Mouse (Mus musculus): ENCODE data around the gene Mrps23.

Mrps23 gene

DNA sequence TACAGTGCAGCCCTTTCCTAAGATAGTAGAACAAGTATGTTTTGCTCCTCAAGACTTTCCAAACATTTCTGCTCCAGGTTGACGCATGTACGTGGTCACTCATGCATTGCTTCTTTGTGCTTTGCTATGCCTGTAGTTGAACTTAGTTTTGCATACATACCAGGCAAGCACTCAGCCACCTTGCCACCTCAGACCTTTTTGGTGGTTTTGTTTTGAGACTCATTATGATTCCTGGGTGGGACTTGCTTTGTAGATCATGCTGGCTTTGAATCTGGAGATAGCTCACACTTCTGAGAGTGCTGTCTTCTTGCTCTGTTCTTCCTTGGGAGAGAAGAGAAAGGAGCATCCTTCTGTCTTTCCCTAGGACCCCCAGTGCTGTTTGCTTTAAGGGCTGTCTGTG lies 3.5 kb downstream of the Mrps23 start:
- in situ Hi-C loops (cut with MboI, MseI), result no loop called here

DNA sequence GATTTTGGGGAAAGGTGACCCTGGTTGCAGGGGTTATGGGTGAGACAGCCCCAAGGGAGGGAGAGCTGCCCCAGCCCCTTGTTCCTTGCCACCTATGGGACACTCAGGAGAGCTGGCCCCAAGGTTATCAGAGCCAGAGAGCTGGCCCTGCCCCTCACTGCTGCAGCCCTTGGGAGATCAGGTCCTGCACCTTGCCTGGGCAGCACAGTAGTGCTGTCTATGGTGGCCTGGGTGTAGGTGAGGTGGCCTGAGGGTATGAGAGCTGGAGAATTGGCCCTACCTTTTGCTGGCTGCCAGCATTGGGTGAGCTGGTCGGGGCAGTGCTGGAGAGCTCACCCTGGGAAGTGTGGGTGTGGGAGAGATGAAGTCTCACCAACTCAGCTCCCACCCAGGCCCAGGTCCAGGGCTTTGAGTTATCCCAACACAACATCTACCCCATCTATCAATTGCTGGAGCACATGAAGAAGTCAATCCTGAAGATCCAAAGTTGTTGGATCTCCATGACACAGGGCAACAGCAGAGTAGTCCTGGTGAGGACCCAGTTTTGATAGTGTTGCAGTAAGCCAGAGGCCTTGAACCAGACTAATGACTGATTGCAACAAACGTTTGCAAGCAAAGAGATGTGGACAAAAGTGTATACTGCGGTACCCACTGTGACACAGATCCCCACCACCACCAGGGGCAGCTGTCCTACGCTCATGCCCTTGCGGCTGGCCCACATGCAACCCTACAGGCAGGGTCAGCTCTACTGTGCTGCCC lies 7.8 kb downstream of the Mrps23 start:
- in situ Hi-C loops (cut with MboI, MseI), result no loop called here

GRCm38 (mm10) chr11:88213757-88214156 lies 9.6 kb downstream of the Mrps23 start:
- in situ Hi-C loops (cut with MboI, MseI), result no loop called here

GRCm38 (mm10) chr11:88214881-88215831 lies 11.0 kb downstream of the Mrps23 start:
- in situ Hi-C loops (cut with MboI, MseI), result no loop called here

DNA sequence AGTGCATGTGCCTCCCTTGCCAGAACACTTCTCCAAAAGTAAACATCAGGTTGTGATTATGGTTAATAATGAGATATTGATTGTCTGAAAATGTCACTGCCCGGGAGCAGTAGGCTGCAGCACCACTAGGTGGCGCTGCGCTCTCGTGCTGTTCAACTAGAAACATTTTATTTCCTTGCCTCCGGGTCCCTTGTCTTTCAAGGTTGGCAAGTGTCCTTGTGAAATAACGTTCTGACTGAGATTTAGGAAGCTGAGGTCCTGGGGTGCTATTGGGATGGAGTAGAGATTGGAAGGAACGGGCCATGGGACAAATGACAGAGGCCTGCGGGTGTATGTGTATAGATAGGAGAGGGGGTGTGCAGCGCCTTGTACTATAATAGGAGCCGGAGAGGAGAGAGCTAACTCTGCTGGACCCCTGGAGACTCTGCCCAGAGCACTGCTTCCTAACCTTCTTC lies 12.1 kb downstream of the Mrps23 start:
- in situ Hi-C loops (cut with MboI, MseI), result no loop called here

DNA sequence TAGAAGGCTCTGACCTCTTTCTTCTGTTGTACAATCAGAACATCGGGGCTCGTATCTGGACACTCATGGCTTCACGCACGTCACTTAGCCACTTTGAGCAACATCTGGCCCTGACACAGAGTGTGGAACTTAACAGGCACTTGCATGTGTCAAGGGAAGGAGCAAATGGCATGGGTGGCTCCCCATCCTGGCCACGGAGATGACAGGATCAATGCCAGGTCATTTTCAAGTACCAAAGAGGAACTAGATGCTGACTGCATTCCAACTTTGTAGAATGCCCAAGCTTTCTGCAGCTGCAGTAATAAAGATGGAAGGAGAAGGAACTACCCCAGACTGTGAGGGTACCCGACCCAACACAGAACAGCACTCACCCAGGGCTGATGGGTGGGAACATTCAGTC lies 14.0 kb downstream of the Mrps23 start:
- in situ Hi-C loops (cut with MboI, MseI), result no loop called here

DNA sequence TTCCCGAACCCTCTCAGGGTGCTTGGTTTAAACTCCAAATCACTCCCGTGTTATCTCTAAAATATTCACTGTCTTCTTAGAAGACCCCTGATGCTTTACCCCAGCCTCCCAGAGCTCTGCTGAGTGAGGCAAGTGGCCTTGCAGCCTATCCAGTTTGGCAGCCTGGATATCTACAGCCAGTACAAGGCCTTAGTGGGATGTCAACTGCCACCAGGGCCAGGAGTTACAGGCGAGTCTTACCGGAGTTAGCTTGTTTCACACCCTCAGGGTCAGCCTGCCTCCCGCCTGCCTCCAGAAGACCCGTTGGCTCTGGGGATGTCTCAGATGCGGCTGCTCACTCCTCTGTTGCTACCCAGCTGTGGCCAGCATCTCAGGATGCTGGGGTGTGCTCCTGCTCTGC lies 14.4 kb downstream of the Mrps23 start:
- in situ Hi-C loops (cut with MboI, MseI), result no loop called here

DNA sequence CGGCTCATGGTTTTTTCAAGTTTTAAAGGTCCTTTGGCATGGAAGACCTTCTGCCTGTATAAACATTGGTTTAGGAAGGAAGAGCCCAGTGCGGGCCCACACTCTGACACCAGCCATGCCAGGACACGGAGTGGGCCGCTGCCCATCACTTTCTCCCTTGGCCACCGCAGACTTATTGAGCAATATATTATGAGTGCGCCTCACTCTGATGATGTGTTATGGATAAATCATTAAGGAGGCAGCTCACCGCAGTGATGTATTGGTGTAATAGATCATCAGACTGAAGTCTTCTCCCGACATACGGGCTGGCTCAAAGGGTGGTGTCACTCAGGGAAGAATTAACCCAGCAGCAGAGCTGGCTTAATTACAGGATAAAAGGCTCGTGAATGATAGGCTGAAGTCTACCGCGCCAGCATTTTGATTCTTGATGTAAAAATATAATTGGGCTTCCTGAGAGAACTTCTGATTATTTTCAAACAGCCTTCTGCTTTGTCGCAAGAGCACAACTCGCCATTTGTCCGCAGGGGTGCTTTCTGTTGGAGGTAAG lies 17.8 kb downstream of the Mrps23 start:
- in situ Hi-C loops (cut with MboI, MseI), result no loop called here

GRCm38 (mm10) chr11:88227001-88227957 lies 23.1 kb downstream of the Mrps23 start:
- in situ Hi-C loops (cut with MboI, MseI), result no loop called here

DNA sequence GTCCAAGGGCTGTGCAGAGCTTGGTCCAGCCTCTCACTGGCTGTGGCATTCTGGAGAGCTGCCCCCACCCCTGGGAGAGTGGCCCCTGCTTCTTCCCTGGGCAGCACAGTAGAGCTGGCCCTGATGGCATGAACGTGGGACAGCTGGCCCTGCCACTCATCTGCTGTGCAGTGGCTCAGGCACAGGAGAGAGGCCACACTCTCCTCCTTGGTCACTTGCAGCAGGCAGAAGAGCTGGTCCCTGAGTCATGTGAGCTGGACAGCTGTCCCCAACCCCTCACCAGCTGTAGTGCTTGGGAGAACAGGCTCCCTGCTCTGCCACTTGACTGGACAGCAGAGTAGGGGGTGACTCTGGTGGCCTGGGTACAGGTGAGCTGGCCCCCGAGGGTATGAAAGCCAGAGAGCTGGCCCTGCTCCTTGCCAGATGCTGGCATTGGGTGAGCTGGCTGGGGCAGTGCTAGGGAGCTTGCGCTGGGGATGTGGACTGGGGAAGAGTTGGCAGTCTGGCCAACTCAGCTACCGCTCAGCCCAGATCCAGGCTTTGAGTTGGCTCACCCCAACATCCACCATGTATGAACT lies 27.1 kb downstream of the Mrps23 start:
- in situ Hi-C loops (cut with MboI, MseI), result no loop called here

GRCm38 (mm10) chr11:88233528-88234427 lies 29.6 kb downstream of the Mrps23 start:
- in situ Hi-C loops (cut with MboI, MseI), result no loop called here

GRCm38 (mm10) chr11:88234789-88235188 lies 30.6 kb downstream of the Mrps23 start:
- in situ Hi-C loops (cut with MboI, MseI), result no loop called here

DNA sequence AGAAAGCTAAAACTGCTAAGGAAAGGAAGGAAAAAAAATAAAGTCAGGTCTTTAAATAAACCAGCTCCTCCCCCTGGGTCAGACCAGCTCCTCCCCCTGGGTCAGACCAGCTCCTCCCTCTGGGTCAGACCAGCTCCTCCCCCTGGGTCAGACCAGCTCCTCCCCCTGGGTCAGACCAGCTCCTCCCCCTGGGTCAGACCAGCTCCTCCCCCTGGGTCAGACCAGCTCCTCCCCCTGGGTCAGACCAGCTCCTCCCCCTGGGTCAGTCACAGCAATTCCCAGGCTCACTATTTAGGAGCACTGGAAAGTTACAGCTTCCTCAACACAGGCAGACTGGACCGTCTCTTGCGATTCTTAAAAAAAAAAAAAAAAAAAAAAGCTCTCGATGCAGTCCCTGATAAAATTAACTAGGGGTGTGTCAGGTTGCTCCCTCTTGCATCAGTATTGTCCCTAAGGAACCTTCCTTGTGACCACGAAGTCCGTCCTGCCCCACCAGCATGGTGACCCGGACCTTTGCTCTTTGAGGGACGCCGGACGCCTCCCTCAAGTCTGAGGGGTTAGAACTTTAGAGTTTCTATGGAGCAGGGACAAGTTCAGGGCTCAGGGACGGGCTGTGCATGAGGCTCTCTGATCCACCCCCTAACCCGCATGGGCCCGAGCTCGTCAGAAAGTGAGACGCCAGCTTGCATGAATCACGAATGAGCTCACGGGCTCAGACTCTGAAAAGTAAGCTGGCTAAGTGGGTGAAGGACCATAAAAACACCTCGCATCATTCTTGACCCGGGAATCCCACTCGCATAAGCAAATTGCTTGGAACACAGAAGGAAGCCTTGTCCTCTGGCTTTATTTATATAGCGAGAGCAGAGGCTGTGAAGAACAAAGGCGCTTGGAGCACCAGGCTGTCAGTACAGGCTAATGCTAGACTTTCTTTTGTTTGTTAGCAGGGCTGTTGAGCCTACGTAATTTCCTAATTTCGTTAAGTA lies 31.3 kb downstream of the Mrps23 start:
- in situ Hi-C loops (cut with MboI, MseI), result no loop called here

DNA sequence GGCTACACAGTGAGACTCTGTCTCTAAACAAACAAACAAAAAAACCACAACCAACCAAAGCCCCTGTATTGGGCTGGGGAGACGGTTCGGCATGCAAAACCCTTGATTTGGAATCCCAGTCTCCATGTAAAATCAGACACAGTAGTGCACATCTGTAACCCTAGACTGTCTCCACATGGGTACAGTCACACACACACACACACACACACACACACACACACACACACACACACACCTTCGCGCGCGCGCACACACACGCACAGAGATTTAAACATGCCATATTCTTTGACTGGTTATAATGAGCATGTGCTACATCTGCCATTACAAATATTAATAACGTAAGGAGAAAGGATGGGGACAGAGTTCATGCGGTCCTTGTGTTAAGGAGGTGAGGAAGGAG lies 36.1 kb downstream of the Mrps23 start:
- in situ Hi-C loops (cut with MboI, MseI), result no loop called here

- in situ Hi-C loops (cut with MboI, MseI), result no loop called here
These were observed 36.7 kb downstream of the Mrps23 start for GRCm38 (mm10) chr11:88240736-88241353.

GRCm38 (mm10) chr11:88241468-88242301 lies 37.5 kb downstream of the Mrps23 start:
- in situ Hi-C loops (cut with MboI, MseI), result no loop called here

- in situ Hi-C loops (cut with MboI, MseI), result no loop called here
These were observed 41.5 kb downstream of the Mrps23 start for GRCm38 (mm10) chr11:88245581-88246170.
